ENCODE assay signal across 11 mouse cellular contexts in genomic region chr11:106013556-106014225, GRCm38 (mm10). TPM values are rescaled to one million over a fixed set of nuclear protein-coding genes. Genes with fewer than 3 reads are reported as not detected.
DNase-seq lines count a peak whose midpoint lies in the region; ATAC-seq and TF ChIP-seq lines count a peak whose summit lies in the region.
"Had no signal": no experiment of that assay in that cellular context is flagged by ENCODE, and none has a peak within 500 bp of the region (broad histone marks: within the 10 kb centered on the region; RNA-seq: fewer than 3 reads in every experiment).

No protein-coding gene starts in this region.

- peak; percentile 40 to 62 for DNase-seq in cerebellum, adult 2 months
- DNase-seq in cerebellum, adult 11 months: no peak
- peak; percentile 34 to 38 for DNase-seq in left cerebral cortex, adult 18-20 months (ENCODE audit: low spot score in 2 of 2)
- no peak for DNase-seq in left cerebral cortex, adult 11 months (ENCODE audit: low spot score)
- DNase-seq in cerebellum, postnatal 14 days: peak; percentile 85 to 92
- peak; percentile 38 for DNase-seq in limb, embryonic 14.5 days (ENCODE audit: low spot score)
- DNase-seq in thymus, postnatal 0 days (ENCODE audit: low spot score): no peak
- DNase-seq: liver, embryonic 13.5 days had no signal

- H3K4me1 ChIP-seq in cerebellum, adult 2 months (ENCODE audit: control insufficient read depth, insufficient read depth, low read length): peaks cover 8% of the 10 kb centered on the region
- peaks cover 5% of the 10 kb centered on the region; the same call in 1 of the 2 replicates for H3K4me1 ChIP-seq in limb, embryonic 14.5 days (ENCODE audit: control insufficient read depth, insufficient read depth, low read length)
- H3K4me1 ChIP-seq in intestine, postnatal 0 days (replicated peaks; ENCODE audit: control insufficient read depth, insufficient read depth, low read length): no peaks in the 10 kb centered on the region
- H3K4me1 ChIP-seq: liver, embryonic 13.5 days had no signal

- TF ChIP-seq CTCF in cerebellum, adult 2 months (IDR thresholded peaks at IDR 0.05; ENCODE audit: borderline replicate concordance, insufficient read depth, low read depth, low read length): no peak
- no peak for TF ChIP-seq CTCF in intestine, postnatal 0 days (IDR thresholded peaks at IDR 0.05; ENCODE audit: low read depth)

- 26% methylated on average over 11 of the region's 11 CpGs for WGBS in cerebellum, adult 2 months
- WGBS in limb, embryonic 14.5 days: 65% methylated on average over 11 of the region's 11 CpGs
- WGBS in intestine, postnatal 0 days: 58% methylated on average over 11 of the region's 11 CpGs

- H3K4me2 ChIP-seq in limb, embryonic 14.5 days (replicated peaks; ENCODE audit: low read depth, low read length, severe bottlenecking): no peak overlapping the region
- H3K4me2 ChIP-seq in intestine, postnatal 0 days (replicated peaks; ENCODE audit: low read depth): no peak overlapping the region
- H3K4me2 ChIP-seq: liver, embryonic 13.5 days had no signal

- H3K4me3 ChIP-seq in cerebellum, adult 2 months (replicated peaks; ENCODE audit: insufficient read depth, low read depth, low read length): no peak overlapping the region
- H3K4me3 ChIP-seq in limb, embryonic 14.5 days (replicated peaks; ENCODE audit: low read length): no peak overlapping the region
- no peak overlapping the region for H3K4me3 ChIP-seq in intestine, postnatal 0 days (ENCODE audit: low read depth, low read length)
- H3K4me3 ChIP-seq: liver, embryonic 13.5 days had no signal

- H3K27me3 ChIP-seq in cerebellum, adult 2 months (ENCODE audit: control insufficient read depth, insufficient read depth, low read length): no peaks in the 10 kb centered on the region
- no peaks in the 10 kb centered on the region; the same call in 1 of the 2 replicates for H3K27me3 ChIP-seq in limb, embryonic 14.5 days (ENCODE audit: control insufficient read depth, insufficient read depth, low read length)
- H3K27me3 ChIP-seq in intestine, postnatal 0 days (replicated peaks; ENCODE audit: control insufficient read depth, insufficient read depth, low read length): 0 out of 2 replicates have a peak, but pooled peaks cover 5% of the 10 kb centered on the region

- no peak for TF ChIP-seq POLR2A in cerebellum, adult 2 months (IDR thresholded peaks at IDR 0.05; ENCODE audit: borderline replicate concordance, insufficient read depth, low read length)
- no peak for TF ChIP-seq POLR2A in limb, embryonic 14.5 days (IDR thresholded peaks at IDR 0.05; ENCODE audit: borderline replicate concordance, extremely low read depth, insufficient read depth, insufficient read length)

- no peaks in the 10 kb centered on the region for H3K9me3 ChIP-seq in limb, embryonic 14.5 days (ENCODE audit: control insufficient read depth, low read length)
- no peaks in the 10 kb centered on the region for H3K9me3 ChIP-seq in intestine, postnatal 0 days (ENCODE audit: control insufficient read depth)
- H3K9me3 ChIP-seq: liver, embryonic 13.5 days had no signal

- no peaks in the 10 kb centered on the region for H3K36me3 ChIP-seq in limb, embryonic 14.5 days (ENCODE audit: control insufficient read depth, insufficient read depth, low read length)
- H3K36me3 ChIP-seq in intestine, postnatal 0 days (ENCODE audit: control insufficient read depth, insufficient read depth): no peaks in the 10 kb centered on the region
- H3K36me3 ChIP-seq: liver, embryonic 13.5 days had no signal

- H3K9ac ChIP-seq in limb, embryonic 14.5 days (ENCODE audit: low read depth, low read length, severe bottlenecking): no peak overlapping the region
- H3K9ac ChIP-seq in intestine, postnatal 0 days (ENCODE audit: low read depth, low read length): no peak overlapping the region
- H3K9ac ChIP-seq: liver, embryonic 13.5 days had no signal

- no peak for ATAC-seq in limb, embryonic 14.5 days (ENCODE audit: low FRiP score, low read depth)
- no peak for ATAC-seq in intestine, postnatal 0 days

- no peak overlapping the region for H3K27ac ChIP-seq in cerebellum, adult 2 months (ENCODE audit: insufficient read depth, low read length)
- no peak overlapping the region for H3K27ac ChIP-seq in limb, embryonic 14.5 days (replicated peaks; ENCODE audit: low read depth, low read length)
- H3K27ac ChIP-seq in intestine, postnatal 0 days (ENCODE audit: low read depth, low read length): no peak overlapping the region
- H3K27ac ChIP-seq: liver, embryonic 13.5 days had no signal

RNA-seq across cellular contexts. Expression of gene Kcnh6, which starts 5.8 kb away (rescaled TPM):
- polyA plus RNA-seq in cerebellum, adult 2 months (2012; rRNA removed): 1.3 and 1.4 TPM in 2 replicates
- 1 to 10 TPM; 2.1 to 2.6 TPM for total RNA-seq in left cerebral cortex, adult 18-20 months (2021)
- 0.20 and 0.32 TPM in 2 replicates for polyA plus RNA-seq in limb, embryonic 14.5 days (2012; rRNA removed)
- polyA plus RNA-seq in limb, embryonic 14.5 days (2014; fragmentation: Nextera tagmentation; extraction: Ambion mirVana): 0.23 and 0.32 TPM in 2 replicates
- polyA plus RNA-seq in intestine, postnatal 0 days (2015; fragmentation: Nextera tagmentation; extraction: Ambion mirVana): 0.94 and 1.6 TPM in 2 replicates
- polyA plus RNA-seq in thymus, postnatal 0 days (2015; fragmentation: Nextera tagmentation; extraction: Ambion mirVana): 1.5 TPM in 2 replicates
- total RNA-seq: gastrocnemius, postnatal 36 days had no signal

RNA-seq across cellular contexts. Expression of gene Ace3, which starts 19.2 kb away (rescaled TPM):
- not detected in 2 replicates for polyA plus RNA-seq in cerebellum, adult 2 months (2012; rRNA removed)
- total RNA-seq in left cerebral cortex, adult 18-20 months (2021): not detected
- polyA plus RNA-seq in limb, embryonic 14.5 days (2012; rRNA removed): not detected in 2 replicates
- not detected in 2 replicates for polyA plus RNA-seq in limb, embryonic 14.5 days (2014; fragmentation: Nextera tagmentation; extraction: Ambion mirVana)
- not detected in 2 replicates for polyA plus RNA-seq in intestine, postnatal 0 days (2015; fragmentation: Nextera tagmentation; extraction: Ambion mirVana)
- not detected in 2 replicates for polyA plus RNA-seq in thymus, postnatal 0 days (2015; fragmentation: Nextera tagmentation; extraction: Ambion mirVana)
- total RNA-seq: gastrocnemius, postnatal 36 days had no signal
- polyA plus RNA-seq: liver, embryonic 13.5 days; small intestine, adult 2 months had no signal

RNA-seq across cellular contexts. Expression of gene Dcaf7, which starts 23.0 kb away (rescaled TPM):
- polyA plus RNA-seq in cerebellum, adult 2 months (2012; rRNA removed): 86.9 and 89.6 TPM in 2 replicates
- 100 to 1,000 TPM; 128 to 138 TPM for total RNA-seq in left cerebral cortex, adult 18-20 months (2021)
- polyA plus RNA-seq in limb, embryonic 14.5 days (2012; rRNA removed): 63.0 and 75.6 TPM in 2 replicates
- polyA plus RNA-seq in limb, embryonic 14.5 days (2014; fragmentation: Nextera tagmentation; extraction: Ambion mirVana): 63.3 and 71.6 TPM in 2 replicates
- polyA plus RNA-seq in intestine, postnatal 0 days (2015; fragmentation: Nextera tagmentation; extraction: Ambion mirVana): 30.8 and 31.3 TPM in 2 replicates
- 44.0 and 48.3 TPM in 2 replicates for polyA plus RNA-seq in thymus, postnatal 0 days (2015; fragmentation: Nextera tagmentation; extraction: Ambion mirVana)

RNA-seq across cellular contexts. Expression of gene Ace, which starts 45.9 kb away (rescaled TPM):
- polyA plus RNA-seq in cerebellum, adult 2 months (2012; rRNA removed): 13.6 and 19.7 TPM in 2 replicates
- total RNA-seq in left cerebral cortex, adult 18-20 months (2021): 10 to 100 TPM; 14.3 to 18.6 TPM
- 1.4 and 1.5 TPM in 2 replicates for polyA plus RNA-seq in limb, embryonic 14.5 days (2012; rRNA removed)
- 1.1 and 1.2 TPM in 2 replicates for polyA plus RNA-seq in limb, embryonic 14.5 days (2014; fragmentation: Nextera tagmentation; extraction: Ambion mirVana)
- polyA plus RNA-seq in intestine, postnatal 0 days (2015; fragmentation: Nextera tagmentation; extraction: Ambion mirVana): 222 and 231 TPM in 2 replicates
- polyA plus RNA-seq in thymus, postnatal 0 days (2015; fragmentation: Nextera tagmentation; extraction: Ambion mirVana): 0.88 and 1.3 TPM in 2 replicates

RNA-seq across cellular contexts. Expression of gene Taco1, which starts 52.2 kb away (rescaled TPM):
- 14.3 and 17.7 TPM in 2 replicates for polyA plus RNA-seq in cerebellum, adult 2 months (2012; rRNA removed)
- 10 to 100 TPM; 17.9 to 19.7 TPM for total RNA-seq in left cerebral cortex, adult 18-20 months (2021)
- 14.5 and 15.1 TPM in 2 replicates for polyA plus RNA-seq in limb, embryonic 14.5 days (2012; rRNA removed)
- polyA plus RNA-seq in limb, embryonic 14.5 days (2014; fragmentation: Nextera tagmentation; extraction: Ambion mirVana): 7.4 and 7.8 TPM in 2 replicates
- polyA plus RNA-seq in intestine, postnatal 0 days (2015; fragmentation: Nextera tagmentation; extraction: Ambion mirVana): 9.0 and 9.2 TPM in 2 replicates
- 10.1 and 11.5 TPM in 2 replicates for polyA plus RNA-seq in thymus, postnatal 0 days (2015; fragmentation: Nextera tagmentation; extraction: Ambion mirVana)

Comparison
In these comparisons a context has a peak if more than half of its experiments do, and no peak if none do; other contexts are left out.
1. DNase-seq: peak in cerebellum, adult 2 months (2 of 2), left cerebral cortex, adult 18-20 months (2 of 2), cerebellum, postnatal 14 days (2 of 2) and limb, embryonic 14.5 days (single experiment); none in cerebellum, adult 11 months (single experiment), left cerebral cortex, adult 11 months (single experiment) and thymus, postnatal 0 days (single experiment).